Mouse (Mus musculus) hindbrain, embryonic 16.5 days (tissue): ENCODE data around the gene Ubxn6. TPM values are rescaled to one million over a fixed set of nuclear protein-coding genes. Genes with fewer than 3 reads are reported as not detected.
"Not testable (repeated sequence)": the region's sequence is repeated elsewhere in the genome, so short reads cannot be mapped to it uniquely, and the experiment has no call there.

Experiments used
- ATAC-seq: fragments of 200-750 bp; cut with Nextera tagmentation; 2 replicates; pipeline ENCODE4 v1.8.0; 2017; ENCODE audit warnings: moderate TSS enrichment, moderate library complexity
- H3K27ac ChIP-seq: fragments of 300-500 bp; sonication (generic); 2 replicates; pipeline ENCODE4 v1.5.1; 2014; ENCODE audit warnings: low read depth, mild to moderate bottlenecking, control low read depth, low read length, moderate library complexity
- H3K27me3 ChIP-seq: fragments of 300-500 bp; sonication (generic); replicated peaks from 2 replicates; pipeline ENCODE4 v1.6.1; 2014; ENCODE audit warnings: low read length; ENCODE audit not compliant: control insufficient read depth, insufficient read depth
- H3K36me3 ChIP-seq: fragments of 300-500 bp; sonication (generic); 2 replicates; pipeline ENCODE4 v1.6.1; 2014; ENCODE audit warnings: mild to moderate bottlenecking, low read length, moderate library complexity, mixed read lengths; ENCODE audit not compliant: control insufficient read depth, insufficient read depth
- H3K4me1 ChIP-seq: fragments of 300-500 bp; sonication (generic); 2 replicates; pipeline ENCODE4 v1.6.1; 2014; ENCODE audit warnings: low read depth, low read length; ENCODE audit not compliant: control insufficient read depth, insufficient read depth
- H3K4me2 ChIP-seq: fragments of 300-500 bp; sonication (generic); 2 replicates; pipeline ENCODE4 v1.6.1; 2014; ENCODE audit warnings: mild to moderate bottlenecking, low read length, control low read depth, moderate library complexity
- H3K4me3 ChIP-seq: fragments of 300-500 bp; sonication (generic); 2 replicates; pipeline ENCODE4 v1.5.1; 2014; ENCODE audit warnings: mild to moderate bottlenecking, low read length, control low read depth, moderate library complexity
- H3K9ac ChIP-seq: fragments of 300-500 bp; sonication (generic); 2 replicates; pipeline ENCODE4 v1.6.1; 2014; ENCODE audit warnings: low read depth, mild to moderate bottlenecking, control low read depth, low read length, moderate library complexity
- H3K9me3 ChIP-seq: fragments of 300-500 bp; sonication (generic); 2 replicates; pipeline ENCODE4 v1.6.1; 2014; ENCODE audit warnings: mild to moderate bottlenecking, low read length, moderate library complexity; ENCODE audit not compliant: control insufficient read depth
- WGBS: fragments of 180-500 bp; shearing (Covaris S2); extraction: QIAGEN DNeasy Blood & Tissue Kit; methylation state at CpG from one replicate; pipeline ENCODE4 v1.1.7; 2014; 5-methylcytosine and 5-hydroxymethylcytosine counted together
- polyA plus RNA-seq: library from polyadenylated mRNA; unstranded; fragments of >200 nt; fragmentation: Nextera tagmentation; extraction: Ambion mirVana; gene quantifications from 2 replicates; pipeline ENCODE4 v1.2.1, GENCODE M21; 2015

Gene Ubxn6
- polyA plus RNA-seq, 1 experiment from 2014 or later: 79.5 TPM

- Histone ChIP-seq H3K9ac (no peak overlapping the region), H3K36me3 (peaks cover 18% of the 10 kb centered on the region), H3K27me3 (no peaks in the 10 kb centered on the region), H3K27ac (no peak overlapping the region), H3K4me1 (no peaks in the 10 kb centered on the region), H3K4me3 (no peak overlapping the region), H3K9me3 (no peaks in the 10 kb centered on the region), H3K4me2 (no peak overlapping the region)
- ATAC-seq: no peak
- 100% methylated on average over 1 of the region's 1 CpGs for WGBS
Observed at GRCm38 (mm10) chr17:56092312-56092711, 17.5 kb upstream of the Ubxn6 start.

- Histone ChIP-seq H3K4me2 (peak overlapping the region; percentile 100), H3K36me3 (no peaks in the 10 kb centered on the region; the same call in 1 of the 2 replicates), H3K9me3 (no peaks in the 10 kb centered on the region), H3K27ac (peak overlapping the region; percentile 44; the same call in 1 of the 2 replicates), H3K4me3 (peak overlapping the region; percentile 91), H3K9ac (peak overlapping the region; percentile 90), H3K4me1 (peaks cover 21% of the 10 kb centered on the region), H3K27me3 (no peaks in the 10 kb centered on the region)
- peak; percentile 50 for ATAC-seq
- 7% methylated on average over 8 of the region's 8 CpGs for WGBS
Observed at GRCm38 (mm10) chr17:56080781-56081585, 6.2 kb upstream of the Ubxn6 start.

- no peaks in the 10 kb centered on the region for H3K9me3 ChIP-seq
- peak overlapping the region; percentile 100 for H3K4me2 ChIP-seq
- WGBS: 2% methylated on average over 11 of the region's 11 CpGs
- no peak for ATAC-seq
- no peaks in the 10 kb centered on the region for H3K27me3 ChIP-seq
- H3K4me3 ChIP-seq: peak overlapping the region; percentile 91
- H3K4me1 ChIP-seq: peaks cover 26% of the 10 kb centered on the region
- no peaks in the 10 kb centered on the region; the same call in 1 of the 2 replicates for H3K36me3 ChIP-seq
- peak overlapping the region; percentile 90 for H3K9ac ChIP-seq
- peak overlapping the region; percentile 76 for H3K27ac ChIP-seq
Observed at GRCm38 (mm10) chr17:56079921-56080320, 5.1 kb upstream of the Ubxn6 start.

- H3K4me2 ChIP-seq: peak within 1 kb of the TSS; percentile 100
- H3K27me3 ChIP-seq: no peaks in the 10 kb centered on the region
- H3K36me3 ChIP-seq: no peaks in the 10 kb centered on the region
- under 1% methylated on average over 53 of the region's 61 CpGs for WGBS
- no peaks in the 10 kb centered on the region for H3K9me3 ChIP-seq
- peak within 1 kb of the TSS; percentile 76 for H3K27ac ChIP-seq
- H3K9ac ChIP-seq: peak within 1 kb of the TSS; percentile 90
- peak within 1 kb of the TSS; percentile 91 for H3K4me3 ChIP-seq
- ATAC-seq: peak; percentile 94
- H3K4me1 ChIP-seq: peaks cover 27% of the 10 kb centered on the region
Observed at GRCm38 (mm10) chr17:56078880-56079795, 4.3 kb upstream of the Ubxn6 start, which contains the start of gene Hdgfl2. Gene Hdgfl2, plus strand, starts transcription at chr17:56079634.

GRCm38 (mm10) chr17:56078361-56078760 is 3.5 kb upstream of the Ubxn6 start:
- peaks cover 33% of the 10 kb centered on the region for H3K4me1 ChIP-seq
- not testable (repeated sequence) for H3K9me3 ChIP-seq, H3K27me3 ChIP-seq, H3K27ac ChIP-seq, ATAC-seq, H3K36me3 ChIP-seq, H3K9ac ChIP-seq
- WGBS: 60% methylated on average over 9 of the region's 9 CpGs
- H3K4me3 ChIP-seq: peak overlapping the region; percentile 91; the same call in 1 of the 2 replicates
- H3K4me2 ChIP-seq: peak overlapping the region; percentile 42

- no peak for ATAC-seq
- no peak overlapping the region for H3K9ac ChIP-seq
- WGBS: 88% methylated on average over 5 of the region's 5 CpGs
- no peak overlapping the region for H3K4me2 ChIP-seq
- no peaks in the 10 kb centered on the region for H3K9me3 ChIP-seq
- no peaks in the 10 kb centered on the region for H3K27me3 ChIP-seq
- peaks cover 5% of the 10 kb centered on the region; the same call in 1 of the 2 replicates for H3K36me3 ChIP-seq
- peaks cover 33% of the 10 kb centered on the region for H3K4me1 ChIP-seq
- no peak overlapping the region for H3K4me3 ChIP-seq
- H3K27ac ChIP-seq: no peak overlapping the region
Observed at GRCm38 (mm10) chr17:56077523-56077922, 2.7 kb upstream of the Ubxn6 start.

GRCm38 (mm10) chr17:56074097-56074826 is 566 bp downstream of the Ubxn6 start:
- ATAC-seq: peak; percentile 5
- peaks cover 12% of the 10 kb centered on the region for H3K4me1 ChIP-seq
- peak overlapping the region; percentile 59 for H3K4me2 ChIP-seq
- no peaks in the 10 kb centered on the region for H3K27me3 ChIP-seq
- H3K36me3 ChIP-seq: peaks cover 34% of the 10 kb centered on the region
- peak overlapping the region; percentile 84 for H3K9ac ChIP-seq
- H3K27ac ChIP-seq: peak overlapping the region; percentile 91
- WGBS: 7% methylated on average over 22 of the region's 22 CpGs
- peak overlapping the region; percentile 84 for H3K4me3 ChIP-seq
- no peaks in the 10 kb centered on the region for H3K9me3 ChIP-seq

- H3K9me3 ChIP-seq: no peaks in the 10 kb centered on the region
- 93% methylated on average over 5 of the region's 5 CpGs for WGBS
Observed at GRCm38 (mm10) chr17:56072243-56072642, 2.6 kb downstream of the Ubxn6 start.

More at GRCm38 (mm10) chr17:56072243-56072642, 2.6 kb downstream of the Ubxn6 start:
- H3K9ac ChIP-seq: no peak overlapping the region
- no peak overlapping the region for H3K4me2 ChIP-seq
- no peaks in the 10 kb centered on the region for H3K27me3 ChIP-seq
- no peak overlapping the region for H3K4me3 ChIP-seq
- H3K4me1 ChIP-seq: peaks cover 12% of the 10 kb centered on the region
- no peak for ATAC-seq
- H3K27ac ChIP-seq: no peak overlapping the region
- H3K36me3 ChIP-seq: peaks cover 54% of the 10 kb centered on the region
